ENCODE assay signal across 15 mouse cellular contexts in genomic region chr14:16561496-16562170, GRCm38 (mm10).
"Had no signal": no experiment of that assay in that cellular context is flagged by ENCODE, and none has a peak within 500 bp of the region (broad histone marks: within the 10 kb centered on the region; RNA-seq: fewer than 3 reads in every experiment).

No protein-coding gene starts in this region.

- H3K9ac ChIP-seq: liver, embryonic 13.5 days; midbrain, embryonic 13.5 days; neural tube, embryonic 13.5 days; stomach, embryonic 15.5 days had no signal

- H3K36me3 ChIP-seq: liver, embryonic 13.5 days; midbrain, embryonic 13.5 days; neural tube, embryonic 13.5 days; stomach, embryonic 15.5 days had no signal

- H3K27me3 ChIP-seq: liver, embryonic 13.5 days; midbrain, embryonic 13.5 days; neural tube, embryonic 13.5 days; stomach, embryonic 15.5 days had no signal

- DNase-seq: kidney, adult 11 months; kidney, adult 9 months; kidney, postnatal 4 days; liver, embryonic 13.5 days; lung, adult 2 months; lung, postnatal 36 days; right cerebral cortex, postnatal 14 days; thymus, adult 2 months; thymus, postnatal 25 days had no signal

- ATAC-seq: lung, postnatal 0 days; midbrain, embryonic 13.5 days had no signal

- H3K4me1 ChIP-seq: midbrain, embryonic 13.5 days had no signal

- H3K9me3 ChIP-seq: liver, embryonic 13.5 days; midbrain, embryonic 13.5 days; neural tube, embryonic 13.5 days; stomach, embryonic 15.5 days had no signal

- H3K4me3 ChIP-seq: left cerebral cortex, adult 2 months; liver, embryonic 13.5 days; midbrain, embryonic 13.5 days; neural tube, embryonic 13.5 days; stomach, embryonic 15.5 days had no signal

- H3K4me2 ChIP-seq: liver, embryonic 13.5 days; midbrain, embryonic 13.5 days; neural tube, embryonic 13.5 days; stomach, embryonic 15.5 days had no signal

- H3K27ac ChIP-seq: kidney, postnatal 0 days; left cerebral cortex, adult 2 months; liver, embryonic 13.5 days; midbrain, embryonic 13.5 days; neural tube, embryonic 13.5 days; stomach, embryonic 15.5 days had no signal
